Mouse (Mus musculus) stomach, postnatal 0 days (tissue): ENCODE results near the gene Lingo1.

Source experiments
- CTCF ChIP-seq: IDR thresholded peaks from 2 replicates; pipeline ENCODE4 v1.5.1; 2016; ENCODE audit warnings: antibody characterized with exemption, low read depth, mild to moderate bottlenecking, moderate library complexity
- EP300 ChIP-seq: optimal IDR thresholded peaks from 2 replicates; pipeline ENCODE3; 2016; ENCODE audit warnings: antibody characterized with exemption

DNA sequence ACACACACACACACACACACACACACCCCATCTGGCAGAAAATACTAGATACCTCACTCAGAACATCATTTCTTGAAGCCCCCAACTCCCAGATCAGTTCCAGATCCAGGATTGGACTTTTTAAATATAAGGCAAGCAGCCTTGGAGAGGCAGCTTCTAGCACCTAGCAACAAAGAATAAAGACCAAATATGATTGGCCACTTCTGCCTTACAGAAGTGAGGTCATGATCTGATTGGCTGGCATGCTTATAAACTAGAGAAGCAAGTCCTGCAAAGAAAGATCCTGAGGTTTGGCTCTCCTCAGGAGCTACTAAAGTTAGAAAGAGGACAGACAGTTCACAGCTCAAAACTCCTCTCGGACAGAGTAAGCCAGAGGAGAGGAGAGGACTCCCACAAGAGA, 14.6 kb upstream of the Lingo1 start:
- TF ChIP-seq CTCF (no peak), EP300 (no peak)
